ENCODE assay signal across 8 mouse cellular contexts in the genomic region with DNA sequence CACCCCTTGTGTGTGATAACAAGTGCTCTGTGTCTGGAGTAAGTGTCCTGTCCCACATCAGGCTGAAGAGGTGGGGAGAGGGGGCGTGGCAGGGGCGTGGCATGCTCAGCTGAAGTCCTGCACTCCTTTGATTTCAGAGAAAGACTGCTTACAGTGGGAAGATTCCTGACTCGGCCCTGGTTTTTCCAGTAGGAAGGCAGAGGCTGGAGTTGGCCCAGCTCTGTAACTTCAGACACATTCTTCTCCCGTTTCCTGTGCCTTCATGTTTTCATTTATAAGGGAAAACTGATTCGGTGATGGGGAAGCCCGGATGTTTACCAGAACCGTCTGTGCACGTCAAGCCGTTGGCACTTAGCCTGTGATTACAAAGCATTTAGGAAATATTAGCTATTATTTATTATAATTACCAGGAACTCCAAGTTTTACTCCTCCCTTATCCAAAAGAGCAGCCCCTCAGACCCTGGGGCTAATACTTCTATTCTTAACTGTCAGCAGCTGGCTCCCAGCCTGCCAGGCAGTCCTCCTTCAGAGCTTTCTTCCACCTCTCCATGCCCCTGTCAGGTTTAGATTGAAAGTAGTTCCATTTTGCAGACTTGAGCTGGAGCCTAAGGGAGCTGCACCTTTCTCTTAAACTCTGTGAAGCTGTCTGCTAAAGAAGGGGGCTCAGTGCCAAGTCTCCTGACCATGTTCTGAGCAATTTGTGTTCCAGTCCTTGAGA.
DNase-seq lines count a peak whose midpoint lies in the region; ATAC-seq and TF ChIP-seq lines count a peak whose summit lies in the region.

No protein-coding gene starts in this region.

- H3ac ChIP-seq in myocyte (ENCODE audit: control insufficient read depth, insufficient read length), result no peak overlapping the region

- WGBS in heart, embryonic 13.5 days, result 36% methylated on average over 9 of the region's 9 CpGs
- 20% methylated on average over 9 of the region's 9 CpGs for WGBS in embryonic facial prominence, embryonic 13.5 days
- 45% methylated on average over 9 of the region's 9 CpGs for WGBS in limb, embryonic 11.5 days

- H3K27me3 ChIP-seq in heart, embryonic 13.5 days (replicated peaks), result no peaks in the 10 kb centered on the region
- H3K27me3 ChIP-seq in embryonic facial prominence, embryonic 13.5 days, result no peaks in the 10 kb centered on the region
- no peaks in the 10 kb centered on the region for H3K27me3 ChIP-seq in limb, embryonic 11.5 days (ENCODE audit: control insufficient read depth, insufficient read depth, low read length)
- no peaks in the 10 kb centered on the region for H3K27me3 ChIP-seq in myocyte (ENCODE audit: control insufficient read depth, insufficient read depth, insufficient read length)

- intact Hi-C loops in heart, postnatal 36 days (cut with DNase I), result no loop called here
- intact Hi-C loops in left cerebral cortex, postnatal 14 days (cut with DNase I), result no loop called here
- intact Hi-C loops in gastrocnemius, postnatal 14 days (cut with DNase I; ENCODE audit: low total_unique reads), result no loop called here

- 0 out of 2 replicates have a peak overlapping the region, but pooled peaks have one; percentile 34 for H3K9ac ChIP-seq in heart, embryonic 13.5 days
- H3K9ac ChIP-seq in embryonic facial prominence, embryonic 13.5 days, result no peak overlapping the region
- H3K9ac ChIP-seq in limb, embryonic 11.5 days (ENCODE audit: low read length), result no peak overlapping the region

- no peak for DNase-seq in heart, postnatal 36 days
- peak; percentile 28 for DNase-seq in limb, embryonic 11.5 days (ENCODE audit: low spot score)
- no peak for DNase-seq in left cerebral cortex, postnatal 14 days (ENCODE audit: low spot score in 2 of 2)
- no peak for DNase-seq in thymus, postnatal 10 days (ENCODE audit: low spot score in 2 of 2)
- no peak for DNase-seq in gastrocnemius, postnatal 14 days

- H3K4me1 ChIP-seq in heart, embryonic 13.5 days, result peaks cover 26% of the 10 kb centered on the region
- H3K4me1 ChIP-seq in embryonic facial prominence, embryonic 13.5 days, result peaks cover 17% of the 10 kb centered on the region
- peaks cover 6% of the 10 kb centered on the region for H3K4me1 ChIP-seq in limb, embryonic 11.5 days (ENCODE audit: control insufficient read depth, insufficient read depth, low read length)

- no peak for TF ChIP-seq POLR2A in myocyte (IDR thresholded peaks at IDR 0.05; ENCODE audit: insufficient read length, low read depth)

- no peaks in the 10 kb centered on the region for H3K79me2 ChIP-seq in myocyte (ENCODE audit: control insufficient read depth, insufficient read depth)

- no peak; the same call in 1 of the 2 replicates for ATAC-seq in heart, embryonic 13.5 days (ENCODE audit: extremely low read depth, insufficient number of reproducible peaks, low FRiP score, low TSS enrichment)
- ATAC-seq in embryonic facial prominence, embryonic 13.5 days (ENCODE audit: insufficient number of reproducible peaks, insufficient read depth, low FRiP score, low TSS enrichment, low read depth), result no peak
- ATAC-seq in limb, embryonic 11.5 days (ENCODE audit: insufficient number of reproducible peaks, low FRiP score, low TSS enrichment, low read depth), result no peak

- H3K4me3 ChIP-seq in heart, embryonic 13.5 days, result no peak overlapping the region
- H3K4me3 ChIP-seq in embryonic facial prominence, embryonic 13.5 days, result no peak overlapping the region
- H3K4me3 ChIP-seq in limb, embryonic 11.5 days (ENCODE audit: low read depth, low read length), result no peak overlapping the region
- no peak overlapping the region for H3K4me3 ChIP-seq in myocyte

- peak overlapping the region; percentile 28 for H3K4me2 ChIP-seq in heart, embryonic 13.5 days
- no peak overlapping the region for H3K4me2 ChIP-seq in embryonic facial prominence, embryonic 13.5 days
- no peak overlapping the region for H3K4me2 ChIP-seq in limb, embryonic 11.5 days (ENCODE audit: low read depth, severe bottlenecking)
- H3K4me2 ChIP-seq in myocyte (ENCODE audit: low read depth), result peak overlapping the region; percentile 13

- H3K9me3 ChIP-seq in heart, embryonic 13.5 days, result peaks cover 10% of the 10 kb centered on the region; the same call in 1 of the 2 replicates
- H3K9me3 ChIP-seq in embryonic facial prominence, embryonic 13.5 days, result peaks cover 3% of the 10 kb centered on the region; the same call in 1 of the 2 replicates
- peaks cover 4% of the 10 kb centered on the region; the same call in 1 of the 2 replicates for H3K9me3 ChIP-seq in limb, embryonic 11.5 days (ENCODE audit: control insufficient read depth, low read length)

- peak overlapping the region; percentile 82 for H3K27ac ChIP-seq in heart, embryonic 13.5 days (replicated peaks)
- peak overlapping the region; percentile 28; the same call in 1 of the 2 replicates for H3K27ac ChIP-seq in embryonic facial prominence, embryonic 13.5 days
- no peak overlapping the region for H3K27ac ChIP-seq in limb, embryonic 11.5 days (replicated peaks; ENCODE audit: low read depth, low read length)

- H3K36me3 ChIP-seq in heart, embryonic 13.5 days, result no peaks in the 10 kb centered on the region
- no peaks in the 10 kb centered on the region for H3K36me3 ChIP-seq in embryonic facial prominence, embryonic 13.5 days
- no peaks in the 10 kb centered on the region for H3K36me3 ChIP-seq in limb, embryonic 11.5 days (ENCODE audit: control insufficient read depth, insufficient read depth, low read length)
- no peaks in the 10 kb centered on the region for H3K36me3 ChIP-seq in myocyte (ENCODE audit: control insufficient read depth, insufficient read depth)

TF ChIP-seq in myocyte, 11 proteins besides CTCF, POLR2A, EP300 and RAD21:
- TF ChIP-seq MYOG (IDR thresholded peaks at IDR 0.05; ENCODE audit: control insufficient read depth in 1 of 3, insufficient read depth in 1 of 3, insufficient read length in 2 of 3, low read depth in 2 of 3) (no peak), USF1 (IDR thresholded peaks at IDR 0.05; ENCODE audit: low read depth) (no peak), TCF12 (IDR thresholded peaks at IDR 0.05; ENCODE audit: insufficient read depth, poor library complexity, severe bottlenecking) (no peak), TCF3 (IDR thresholded peaks at IDR 0.05; ENCODE audit: insufficient read length, low read depth) (no peak), SRF (IDR thresholded peaks at IDR 0.05; ENCODE audit: control insufficient read depth, insufficient read length, low read depth) (no peak), MAX (IDR thresholded peaks at IDR 0.05; ENCODE audit: low read depth) (no peak), MYOD1 (IDR thresholded peaks at IDR 0.05; ENCODE audit: control insufficient read depth in 1 of 3, insufficient read length in 2 of 3, low read depth in 2 of 3) (no peak), POLR2AphosphoS2 (IDR thresholded peaks at IDR 0.05; ENCODE audit: insufficient read length, low read depth) (no peak), CEBPB (IDR thresholded peaks at IDR 0.05; ENCODE audit: insufficient read depth, poor library complexity, severe bottlenecking) (no peak), E2F4 (IDR thresholded peaks at IDR 0.05; ENCODE audit: insufficient read depth) (no peak), REST (IDR thresholded peaks at IDR 0.05; ENCODE audit: insufficient read depth, insufficient read length) (no peak)

Comparison
In these comparisons a context has a peak if more than half of its experiments do, and no peak if none do; other contexts are left out.
1. H3K4me2 ChIP-seq: peak in heart, embryonic 13.5 days (single experiment) and myocyte (single experiment); none in embryonic facial prominence, embryonic 13.5 days (single experiment) and limb, embryonic 11.5 days (single experiment).